In genomic region chr5:122820777-122821523, GRCm38 (mm10) we compare ENCODE assay signal across 8 mouse cellular contexts. TPM values are rescaled to one million over a fixed set of nuclear protein-coding genes. Genes with fewer than 3 reads are reported as not detected.
A peak's percentile ranks its signal among the peaks of the same experiment; 100 is the strongest.
DNase-seq lines count a peak whose midpoint lies in the region; ATAC-seq and TF ChIP-seq lines count a peak whose summit lies in the region.

TSS of gene Anapc5 (minus strand) at chr5:122821339.

- peaks cover 8% of the 10 kb centered on the region for H3K79me2 ChIP-seq in MEL (ENCODE audit: control insufficient read depth, insufficient read depth, low read length, poor library complexity)

- TF ChIP-seq CTCF in MEL (IDR thresholded peaks at IDR 0.05 in 2 of 3, conservative IDR thresholded peaks at IDR 0.05 in 1 of 3; ENCODE audit: control insufficient read depth in 1 of 3, insufficient read depth in 1 of 3, low read depth in 2 of 3, low read length in 3 of 3, poor library complexity in 1 of 3, severe bottlenecking in 1 of 3) = no peak
- no peak for TF ChIP-seq CTCF in cerebellum, adult 2 months (IDR thresholded peaks at IDR 0.05; ENCODE audit: borderline replicate concordance, insufficient read depth, low read depth, low read length)
- TF ChIP-seq CTCF in forebrain, postnatal 0 days (IDR thresholded peaks at IDR 0.05; ENCODE audit: low read depth) = no peak

- peaks cover 11 to 17% of the 10 kb centered on the region in 2 experiments for H3K36me3 ChIP-seq in MEL (ENCODE audit: control insufficient read depth in 1 of 2, insufficient read depth in 2 of 2, low read length in 2 of 2)
- peaks cover 29% of the 10 kb centered on the region for H3K36me3 ChIP-seq in forebrain, postnatal 0 days (ENCODE audit: insufficient read depth)
- H3K36me3 ChIP-seq in lung, embryonic 15.5 days = peaks cover 32% of the 10 kb centered on the region

- DNase-seq in MEL (ENCODE audit: low read depth, low spot score) = peak; percentile 99
- peak; percentile 92 to 95 for DNase-seq in cerebellum, adult 2 months
- peak; percentile 97 for DNase-seq in forebrain, postnatal 0 days
- DNase-seq in heart, postnatal 4 days = peak; percentile 94
- DNase-seq in layer of hippocampus, adult 8-10 months (ENCODE audit: low spot score in 2 of 2) = peak; percentile 89 to 93
- peak; percentile 90 for DNase-seq in ovary, adult 18-20 months (ENCODE audit: low spot score)
- DNase-seq in thymus, postnatal 0 days (ENCODE audit: low spot score) = peak; percentile 98

- H3K9ac ChIP-seq in MEL (ENCODE audit: control insufficient read depth, low read depth, low read length, poor library complexity, severe bottlenecking) = peak within 1 kb of the TSS; percentile 94
- peak within 1 kb of the TSS; percentile 90 for H3K9ac ChIP-seq in forebrain, postnatal 0 days
- peak within 1 kb of the TSS; percentile 83 for H3K9ac ChIP-seq in lung, embryonic 15.5 days

- peak; percentile 92 to 94 for TF ChIP-seq POLR2A in MEL (IDR thresholded peaks at IDR 0.05; ENCODE audit: control insufficient read depth in 1 of 2, insufficient read depth in 1 of 2, low read depth in 1 of 2, low read length in 2 of 2, poor library complexity in 1 of 2)
- peak; percentile 80 for TF ChIP-seq POLR2A in cerebellum, adult 2 months (IDR thresholded peaks at IDR 0.05; ENCODE audit: borderline replicate concordance, insufficient read depth, low read length)

- peak within 1 kb of the TSS; percentile 64 to 71 for H3K4me3 ChIP-seq in MEL (ENCODE audit: control insufficient read depth in 1 of 2, insufficient read depth in 1 of 2, low read depth in 2 of 2, low read length in 2 of 2)
- peak within 1 kb of the TSS; percentile 82 for H3K4me3 ChIP-seq in cerebellum, adult 2 months (replicated peaks; ENCODE audit: insufficient read depth, low read depth, low read length)
- H3K4me3 ChIP-seq in forebrain, postnatal 0 days (ENCODE audit: low read depth, low read length) = peak within 1 kb of the TSS; percentile 84
- peak within 1 kb of the TSS; percentile 86 for H3K4me3 ChIP-seq in lung, embryonic 15.5 days

- peak within 1 kb of the TSS; percentile 90 for H3K27ac ChIP-seq in MEL (ENCODE audit: control insufficient read depth, low read depth, low read length)
- H3K27ac ChIP-seq in cerebellum, adult 2 months (ENCODE audit: insufficient read depth, low read length) = peak within 1 kb of the TSS; percentile 60
- peak within 1 kb of the TSS; percentile 95 for H3K27ac ChIP-seq in forebrain, postnatal 0 days (ENCODE audit: low read depth, low read length)
- peak within 1 kb of the TSS; percentile 95 for H3K27ac ChIP-seq in lung, embryonic 15.5 days

- peak; percentile 99 for ATAC-seq in forebrain, postnatal 0 days
- ATAC-seq in lung, embryonic 15.5 days (ENCODE audit: borderline replicate concordance, extremely low read depth, low FRiP score, low TSS enrichment) = peak; percentile 100

- peaks cover 12 to 17% of the 10 kb centered on the region in 2 experiments for H3K4me1 ChIP-seq in MEL (ENCODE audit: control insufficient read depth in 1 of 2, insufficient read depth in 2 of 2, low read length in 2 of 2)
- no peaks in the 10 kb centered on the region for H3K4me1 ChIP-seq in cerebellum, adult 2 months (ENCODE audit: control insufficient read depth, insufficient read depth, low read length)
- H3K4me1 ChIP-seq in forebrain, postnatal 0 days (ENCODE audit: insufficient read depth) = peaks cover 9% of the 10 kb centered on the region; the same call in 1 of the 2 replicates
- H3K4me1 ChIP-seq in lung, embryonic 15.5 days = peaks cover 13% of the 10 kb centered on the region

- H3K4me2 ChIP-seq in forebrain, postnatal 0 days (ENCODE audit: low read depth) = peak within 1 kb of the TSS; percentile 51
- peak within 1 kb of the TSS; percentile 64 for H3K4me2 ChIP-seq in lung, embryonic 15.5 days

- no peak for TF ChIP-seq RAD21 in MEL (IDR thresholded peaks at IDR 0.05; ENCODE audit: low read depth, low read length)

- H3K9me3 ChIP-seq in MEL (replicated peaks; ENCODE audit: insufficient read depth, low read length) = no peaks in the 10 kb centered on the region
- no peaks in the 10 kb centered on the region for H3K9me3 ChIP-seq in forebrain, postnatal 0 days (ENCODE audit: low read length)
- no peaks in the 10 kb centered on the region for H3K9me3 ChIP-seq in lung, embryonic 15.5 days

- TF ChIP-seq EP300 in MEL (IDR thresholded peaks at IDR 0.05; ENCODE audit: low read depth in 1 of 2, low read length in 2 of 2) = no peak

- no peaks in the 10 kb centered on the region for H3K27me3 ChIP-seq in MEL (ENCODE audit: control insufficient read depth in 1 of 2, insufficient read depth in 2 of 2, low read length in 2 of 2)
- H3K27me3 ChIP-seq in cerebellum, adult 2 months (ENCODE audit: control insufficient read depth, insufficient read depth, low read length) = no peaks in the 10 kb centered on the region
- no peaks in the 10 kb centered on the region for H3K27me3 ChIP-seq in forebrain, postnatal 0 days (ENCODE audit: insufficient read depth, low read length)
- no peaks in the 10 kb centered on the region for H3K27me3 ChIP-seq in lung, embryonic 15.5 days

- WGBS in cerebellum, adult 2 months = under 1% methylated on average over 55 of the region's 55 CpGs
- WGBS in forebrain, postnatal 0 days = 1% methylated on average over 55 of the region's 55 CpGs
- WGBS in lung, embryonic 15.5 days = under 1% methylated on average over 55 of the region's 55 CpGs

TF ChIP-seq in MEL, 35 proteins besides CTCF, POLR2A, EP300 and RAD21 (continues in another document):
- no peak for TF ChIP-seq MYB (IDR thresholded peaks at IDR 0.05; ENCODE audit: low read depth, low read length)
- 0 out of 2 replicates have a peak, but pooled peaks have one; percentile 40 for TF ChIP-seq USF1 (IDR thresholded peaks at IDR 0.05; ENCODE audit: low read depth, low read length)
- peak; percentile 41; the same call in 1 of the 2 replicates for TF ChIP-seq ETS1 (IDR thresholded peaks at IDR 0.05; ENCODE audit: low read depth, low read length)
- TF ChIP-seq CHD2 (IDR thresholded peaks at IDR 0.05; ENCODE audit: low read length) = peak; percentile 81
- TF ChIP-seq MAFK (IDR thresholded peaks at IDR 0.05; ENCODE audit: borderline replicate concordance, low read depth, low read length) = no peak
- no peak for TF ChIP-seq UBTF (IDR thresholded peaks at IDR 0.05; ENCODE audit: borderline replicate concordance, insufficient read depth, low read depth, low read length)
- 0 out of 2 replicates have a peak, but pooled peaks have one; percentile 40 for TF ChIP-seq BHLHE40 (IDR thresholded peaks at IDR 0.05; ENCODE audit: borderline replicate concordance, low read depth, low read length)
- peak; percentile 77 for TF ChIP-seq ELF1 (IDR thresholded peaks at IDR 0.05; ENCODE audit: low read depth, low read length)
- TF ChIP-seq ZC3H11A (IDR thresholded peaks at IDR 0.05; ENCODE audit: low read depth, low read length) = no peak
- TF ChIP-seq GATA1 (IDR thresholded peaks at IDR 0.05; ENCODE audit: low read depth, low read length) = 0 out of 2 replicates have a peak, but pooled peaks have one; percentile 5
- TF ChIP-seq TBP (IDR thresholded peaks at IDR 0.05; ENCODE audit: low read depth, low read length) = peak; percentile 93
- TF ChIP-seq POLR2AphosphoS2 (IDR thresholded peaks at IDR 0.05; ENCODE audit: low read length) = peak; percentile 95
- TF ChIP-seq USF2 (IDR thresholded peaks at IDR 0.05; ENCODE audit: borderline replicate concordance in 1 of 2, insufficient read depth in 1 of 2, low read depth in 1 of 2, low read length in 2 of 2) = no peak
- TF ChIP-seq MXI1 (IDR thresholded peaks at IDR 0.05; ENCODE audit: low read depth, low read length) = peak; percentile 71
- TF ChIP-seq NELFE (IDR thresholded peaks at IDR 0.05; ENCODE audit: low read depth, low read length) = peak; percentile 92
- TF ChIP-seq SIN3A (IDR thresholded peaks at IDR 0.05; ENCODE audit: low read length) = peak; percentile 97
- TF ChIP-seq ZMIZ1 (IDR thresholded peaks at IDR 0.05; ENCODE audit: low read depth, low read length) = peak; percentile 90
- TF ChIP-seq ZNF384 (IDR thresholded peaks at IDR 0.05; ENCODE audit: low read depth, low read length) = no peak
- no peak for TF ChIP-seq TAL1 (IDR thresholded peaks at IDR 0.05; ENCODE audit: low read length)
- TF ChIP-seq POLR2AphosphoS5 (IDR thresholded peaks at IDR 0.05; ENCODE audit: borderline replicate concordance, low read depth, low read length) = peak; percentile 58; the same call in 1 of the 2 replicates
- peak; percentile 68 for TF ChIP-seq NRF1 (IDR thresholded peaks at IDR 0.05; ENCODE audit: insufficient read depth, low read depth, low read length, poor library complexity, severe bottlenecking)
- TF ChIP-seq MEF2A (IDR thresholded peaks at IDR 0.05; ENCODE audit: extremely low read depth, insufficient replicate concordance, low read depth, low read length, poor library complexity, severe bottlenecking) = no peak; the same call in 1 of the 2 replicates
- no peak for TF ChIP-seq CHD1 (IDR thresholded peaks at IDR 0.05; ENCODE audit: low read depth, low read length)
- no peak for TF ChIP-seq JUND (IDR thresholded peaks at IDR 0.05; ENCODE audit: low read depth, low read length)
- TF ChIP-seq MAX (IDR thresholded peaks at IDR 0.05; ENCODE audit: low read length) = peak; percentile 82
- peak; percentile 78 for TF ChIP-seq TCF12 (IDR thresholded peaks at IDR 0.05; ENCODE audit: low read depth, low read length)
- peak; percentile 87 for TF ChIP-seq E2F4 (IDR thresholded peaks at IDR 0.05; ENCODE audit: borderline replicate concordance, low read depth, low read length)
- no peak for TF ChIP-seq SMC3 (IDR thresholded peaks at IDR 0.05; ENCODE audit: low read depth, low read length)
- peak; percentile 63 for TF ChIP-seq KAT2A (conservative IDR thresholded peaks at IDR 0.05; ENCODE audit: low read depth, low read length)
- TF ChIP-seq HCFC1 (IDR thresholded peaks at IDR 0.05; ENCODE audit: low read depth, low read length) = peak; percentile 90
- no peak for TF ChIP-seq GABPA (IDR thresholded peaks at IDR 0.05; ENCODE audit: low read depth, low read length)

RNA-seq across cellular contexts. Expression of gene Anapc5, which starts in this region (rescaled TPM):
- total RNA-seq in MEL (2012; rRNA removed) = 244 and 262 TPM in 2 replicates
- polyA plus RNA-seq in MEL (2012; ENCODE audit: insufficient read depth in 1 of 2, insufficient read length in 2 of 2, low read depth in 1 of 2, low replicate concordance in 2 of 2, missing spikeins in 1 of 2) = 100 to 1,000 TPM in 1 of 2 experiments, not detected in 1; 390 TPM
- 325 and 326 TPM in 2 replicates for polyA plus RNA-seq in cerebellum, adult 2 months (2012; rRNA removed)
- total RNA-seq in forebrain, postnatal 0 days (2014; rRNA removed) = 522 and 533 TPM in 2 replicates
- polyA plus RNA-seq in forebrain, postnatal 0 days (2015; fragmentation: Nextera tagmentation; extraction: Ambion mirVana) = 373 and 445 TPM in 2 replicates
- 100 to 1,000 TPM; 275 to 276 TPM for total RNA-seq in heart, postnatal 4 days (2021)
- 100 to 1,000 TPM; 192 to 236 (median 203) TPM for total RNA-seq in layer of hippocampus, adult 8-10 months (2022)
- 431 and 432 TPM in 2 replicates for polyA plus RNA-seq in lung, embryonic 15.5 days (2015; fragmentation: Nextera tagmentation; extraction: Ambion mirVana)
- 407 and 446 TPM in 2 replicates for polyA plus RNA-seq in thymus, postnatal 0 days (2015; fragmentation: Nextera tagmentation; extraction: Ambion mirVana)

Comparison
In these comparisons a context has a peak if more than half of its experiments do, and no peak if none do; other contexts are left out.
1. Peak in every context shown above with its lines: DNase-seq, ATAC-seq, H3K4me3 ChIP-seq and H3K27ac ChIP-seq.